Mouse (Mus musculus): ENCODE measurements at regions not wholly inside any gene's neighbourhood (a gene's known extent, or its start where the extent isn't known, plus 50 kb on each side); places are given as distances from the start of the nearest gene placed in this dataset.

GRCm38 (mm10) chr3:83601506-83601905 lies 164.6 kb upstream of the Sfrp2 start:
- Histone ChIP-seq H3K36me3 (ENCODE audit: control insufficient read depth, insufficient read depth) (no peaks in the 10 kb centered on the region), H3ac (ENCODE audit: control insufficient read depth, insufficient read length, low read depth) (no peak overlapping the region), H3K79me3 (ENCODE audit: low read depth) (no peaks in the 10 kb centered on the region), H3K79me2 (ENCODE audit: control insufficient read depth, insufficient read depth) (no peaks in the 10 kb centered on the region), H3K27me3 (ENCODE audit: control insufficient read depth, insufficient read depth, insufficient read length) (no peaks in the 10 kb centered on the region), H3K4me3 (ENCODE audit: insufficient read depth, poor library complexity, severe bottlenecking) (no peak overlapping the region)
- TF ChIP-seq MAX (IDR thresholded peaks at IDR 0.05) (no peak), MYOD1 (IDR thresholded peaks at IDR 0.05; ENCODE audit: control insufficient read depth, insufficient read length, low read depth) (no peak)

GRCm38 (mm10) chr3:83609095-83609770 lies 156.9 kb upstream of the Sfrp2 start:
- TF ChIP-seq CTCF (IDR thresholded peaks at IDR 0.05; ENCODE audit: control insufficient read depth, insufficient read depth, insufficient read length), result no peak
- TF ChIP-seq USF1 (IDR thresholded peaks at IDR 0.05; ENCODE audit: low read depth), result no peak
- TF ChIP-seq CEBPB (IDR thresholded peaks at IDR 0.05; ENCODE audit: low read depth), result no peak
- TF ChIP-seq MYOD1 (IDR thresholded peaks at IDR 0.05; ENCODE audit: control insufficient read depth, insufficient read length, low read depth), result no peak
- TF ChIP-seq MYOG (IDR thresholded peaks at IDR 0.05; ENCODE audit: control insufficient read depth, extremely low read depth, insufficient read length), result no peak
- no peak for TF ChIP-seq MAX (IDR thresholded peaks at IDR 0.05)
- TF ChIP-seq FOSL1 (IDR thresholded peaks at IDR 0.05; ENCODE audit: insufficient read depth, low read length, poor library complexity, severe bottlenecking), result no peak
- no peaks in the 10 kb centered on the region for H3K79me2 ChIP-seq (ENCODE audit: control insufficient read depth, insufficient read depth)

GRCm38 (mm10) chr3:83620435-83620834 lies 145.7 kb upstream of the Sfrp2 start:
- H3ac ChIP-seq (ENCODE audit: control insufficient read depth, insufficient read length, low read depth), result no peak overlapping the region
- no peaks in the 10 kb centered on the region for H3K36me3 ChIP-seq (ENCODE audit: control insufficient read depth, insufficient read depth)
- no peak for TF ChIP-seq MYOD1 (IDR thresholded peaks at IDR 0.05; ENCODE audit: control insufficient read depth, insufficient read length, low read depth)
- TF ChIP-seq CEBPB (IDR thresholded peaks at IDR 0.05; ENCODE audit: low read depth), result no peak
- no peak for TF ChIP-seq USF1 (IDR thresholded peaks at IDR 0.05; ENCODE audit: low read depth)
- no peak for TF ChIP-seq FOSL1 (IDR thresholded peaks at IDR 0.05; ENCODE audit: insufficient read depth, low read length, poor library complexity, severe bottlenecking)
- no peak for TF ChIP-seq MAX (IDR thresholded peaks at IDR 0.05)
- no peak for TF ChIP-seq CTCF (IDR thresholded peaks at IDR 0.05; ENCODE audit: control insufficient read depth, insufficient read depth, insufficient read length)
- no peak for TF ChIP-seq MYOG (IDR thresholded peaks at IDR 0.05; ENCODE audit: control insufficient read depth, extremely low read depth, insufficient read length)
- no peak overlapping the region for H3K4me3 ChIP-seq (ENCODE audit: insufficient read depth, poor library complexity, severe bottlenecking)
- H3K79me3 ChIP-seq (ENCODE audit: low read depth), result no peaks in the 10 kb centered on the region
- no peaks in the 10 kb centered on the region for H3K27me3 ChIP-seq (ENCODE audit: control insufficient read depth, insufficient read depth, insufficient read length)
- no peaks in the 10 kb centered on the region for H3K79me2 ChIP-seq (ENCODE audit: control insufficient read depth, insufficient read depth)

More at GRCm38 (mm10) chr3:83609095-83609770, 156.9 kb upstream of the Sfrp2 start:
- no peak overlapping the region for H3ac ChIP-seq (ENCODE audit: control insufficient read depth, insufficient read length, low read depth)
- H3K4me3 ChIP-seq (ENCODE audit: insufficient read depth, poor library complexity, severe bottlenecking), result no peak overlapping the region
- H3K36me3 ChIP-seq (ENCODE audit: control insufficient read depth, insufficient read depth), result no peaks in the 10 kb centered on the region
- no peaks in the 10 kb centered on the region for H3K79me3 ChIP-seq (ENCODE audit: low read depth)
- no peaks in the 10 kb centered on the region for H3K27me3 ChIP-seq (ENCODE audit: control insufficient read depth, insufficient read depth, insufficient read length)

GRCm38 (mm10) chr3:83633032-83633431 lies 133.1 kb upstream of the Sfrp2 start:
- Histone ChIP-seq H3K79me2 (ENCODE audit: control insufficient read depth, insufficient read depth) (no peaks in the 10 kb centered on the region), H3K36me3 (ENCODE audit: control insufficient read depth, insufficient read depth) (no peaks in the 10 kb centered on the region), H3K79me3 (ENCODE audit: low read depth) (no peaks in the 10 kb centered on the region), H3K27me3 (ENCODE audit: control insufficient read depth, insufficient read depth, insufficient read length) (no peaks in the 10 kb centered on the region), H3ac (ENCODE audit: control insufficient read depth, insufficient read length, low read depth) (no peak overlapping the region), H3K4me3 (ENCODE audit: insufficient read depth, poor library complexity, severe bottlenecking) (no peak overlapping the region)
- no peak for TF ChIP-seq USF1 (IDR thresholded peaks at IDR 0.05; ENCODE audit: low read depth)
- no peak for TF ChIP-seq MYOD1 (IDR thresholded peaks at IDR 0.05; ENCODE audit: control insufficient read depth, insufficient read length, low read depth)
- no peak for TF ChIP-seq CTCF (IDR thresholded peaks at IDR 0.05; ENCODE audit: control insufficient read depth, insufficient read depth, insufficient read length)
- no peak for TF ChIP-seq MYOG (IDR thresholded peaks at IDR 0.05; ENCODE audit: control insufficient read depth, extremely low read depth, insufficient read length)
- no peak for TF ChIP-seq FOSL1 (IDR thresholded peaks at IDR 0.05; ENCODE audit: insufficient read depth, low read length, poor library complexity, severe bottlenecking)
- no peak for TF ChIP-seq MAX (IDR thresholded peaks at IDR 0.05)
- no peak for TF ChIP-seq CEBPB (IDR thresholded peaks at IDR 0.05; ENCODE audit: low read depth)

GRCm38 (mm10) chr3:83640433-83640832 lies 125.7 kb upstream of the Sfrp2 start:
- TF ChIP-seq CTCF (IDR thresholded peaks at IDR 0.05; ENCODE audit: control insufficient read depth, insufficient read depth, insufficient read length), result no peak
- Histone ChIP-seq H3K27me3 (ENCODE audit: control insufficient read depth, insufficient read depth, insufficient read length) (no peaks in the 10 kb centered on the region), H3K4me3 (ENCODE audit: insufficient read depth, poor library complexity, severe bottlenecking) (no peak overlapping the region), H3K79me3 (ENCODE audit: low read depth) (no peaks in the 10 kb centered on the region), H3ac (ENCODE audit: control insufficient read depth, insufficient read length, low read depth) (no peak overlapping the region), H3K36me3 (ENCODE audit: control insufficient read depth, insufficient read depth) (no peaks in the 10 kb centered on the region), H3K79me2 (ENCODE audit: control insufficient read depth, insufficient read depth) (no peaks in the 10 kb centered on the region)

GRCm38 (mm10) chr3:83663716-83664115 lies 102.4 kb upstream of the Sfrp2 start:
- no peaks in the 10 kb centered on the region for H3K27me3 ChIP-seq (ENCODE audit: control insufficient read depth, insufficient read depth, insufficient read length)
- no peaks in the 10 kb centered on the region for H3K36me3 ChIP-seq (ENCODE audit: control insufficient read depth, insufficient read depth)
- no peaks in the 10 kb centered on the region for H3K79me2 ChIP-seq (ENCODE audit: control insufficient read depth, insufficient read depth)
- H3ac ChIP-seq (ENCODE audit: control insufficient read depth, insufficient read length, low read depth), result no peak overlapping the region
- H3K79me3 ChIP-seq (ENCODE audit: low read depth), result no peaks in the 10 kb centered on the region
- H3K4me3 ChIP-seq (ENCODE audit: insufficient read depth, poor library complexity, severe bottlenecking), result no peak overlapping the region
- TF ChIP-seq MAX (IDR thresholded peaks at IDR 0.05), result no peak
- no peak for TF ChIP-seq CEBPB (IDR thresholded peaks at IDR 0.05; ENCODE audit: low read depth)
- TF ChIP-seq MYOG (IDR thresholded peaks at IDR 0.05; ENCODE audit: control insufficient read depth, extremely low read depth, insufficient read length), result no peak
- TF ChIP-seq FOSL1 (IDR thresholded peaks at IDR 0.05; ENCODE audit: insufficient read depth, low read length, poor library complexity, severe bottlenecking), result no peak
- no peak for TF ChIP-seq MYOD1 (IDR thresholded peaks at IDR 0.05; ENCODE audit: control insufficient read depth, insufficient read length, low read depth)
- TF ChIP-seq USF1 (IDR thresholded peaks at IDR 0.05; ENCODE audit: low read depth), result no peak
- TF ChIP-seq CTCF (IDR thresholded peaks at IDR 0.05; ENCODE audit: control insufficient read depth, insufficient read depth, insufficient read length), result no peak
